Mouse (Mus musculus): ENCODE results near the gene Tnfrsf21. TPM values are rescaled to one million over a fixed set of nuclear protein-coding genes. Genes with fewer than 3 reads are reported as not detected.

The Tnfrsf21 gene
- polyA plus RNA-seq, 1 experiment from 2014 or later, result 15.6 TPM

- no peak for ATAC-seq (ENCODE audit: insufficient number of reproducible peaks, low FRiP score, low TSS enrichment, low read depth)
- no peaks in the 10 kb centered on the region for H3K4me1 ChIP-seq (ENCODE audit: control insufficient read depth, insufficient read depth, low read length)
- no peak overlapping the region for H3K4me3 ChIP-seq (ENCODE audit: low read depth, low read length)
- no peak overlapping the region for H3K27ac ChIP-seq (replicated peaks; ENCODE audit: low read depth, low read length)
- 74% methylated on average over 4 of the region's 4 CpGs for WGBS
- no peaks in the 10 kb centered on the region; the same call in 1 of the 2 replicates for H3K9me3 ChIP-seq (ENCODE audit: control insufficient read depth, low read length)
- no peaks in the 10 kb centered on the region for H3K27me3 ChIP-seq (ENCODE audit: control insufficient read depth, insufficient read depth, low read length)
- H3K4me2 ChIP-seq (ENCODE audit: low read depth, severe bottlenecking), result no peak overlapping the region
- DNase-seq (ENCODE audit: low spot score), result no peak
- no peak overlapping the region for H3K9ac ChIP-seq (ENCODE audit: low read length)
- no peaks in the 10 kb centered on the region for H3K36me3 ChIP-seq (ENCODE audit: control insufficient read depth, insufficient read depth, low read length)
Observed at GRCm38 (mm10) chr17:43097101-43097688, 80.8 kb downstream of the Tnfrsf21 start.

- 74% methylated on average over 3 of the region's 3 CpGs for WGBS
- no peak overlapping the region for H3K4me3 ChIP-seq (ENCODE audit: low read depth, low read length)
- H3K4me2 ChIP-seq (ENCODE audit: low read depth, severe bottlenecking), result no peak overlapping the region
- ATAC-seq (ENCODE audit: insufficient number of reproducible peaks, low FRiP score, low TSS enrichment, low read depth) (no peak), DNase-seq (ENCODE audit: low spot score) (no peak)
- H3K9me3 ChIP-seq (ENCODE audit: control insufficient read depth, low read length), result no peaks in the 10 kb centered on the region
- H3K27ac ChIP-seq (replicated peaks; ENCODE audit: low read depth, low read length), result no peak overlapping the region
- no peak overlapping the region for H3K9ac ChIP-seq (ENCODE audit: low read length)
- no peaks in the 10 kb centered on the region for H3K4me1 ChIP-seq (ENCODE audit: control insufficient read depth, insufficient read depth, low read length)
- H3K36me3 ChIP-seq (ENCODE audit: control insufficient read depth, insufficient read depth, low read length), result no peaks in the 10 kb centered on the region
- no peaks in the 10 kb centered on the region for H3K27me3 ChIP-seq (ENCODE audit: control insufficient read depth, insufficient read depth, low read length)
Observed at GRCm38 (mm10) chr17:43106108-43106507, 89.8 kb downstream of the Tnfrsf21 start.

- Histone ChIP-seq H3K27me3 (ENCODE audit: control insufficient read depth, insufficient read depth, low read length) (no peaks in the 10 kb centered on the region), H3K4me2 (ENCODE audit: low read depth, severe bottlenecking) (no peak overlapping the region), H3K9ac (ENCODE audit: low read length) (no peak overlapping the region), H3K27ac (replicated peaks; ENCODE audit: low read depth, low read length) (no peak overlapping the region), H3K4me1 (ENCODE audit: control insufficient read depth, insufficient read depth, low read length) (no peaks in the 10 kb centered on the region), H3K4me3 (ENCODE audit: low read depth, low read length) (no peak overlapping the region), H3K9me3 (ENCODE audit: control insufficient read depth, low read length) (no peaks in the 10 kb centered on the region), H3K36me3 (ENCODE audit: control insufficient read depth, insufficient read depth, low read length) (no peaks in the 10 kb centered on the region)
- DNase-seq (ENCODE audit: low spot score), result no peak
- WGBS, result 89% methylated on average over 5 of the region's 5 CpGs
- ATAC-seq (ENCODE audit: insufficient number of reproducible peaks, low FRiP score, low TSS enrichment, low read depth), result no peak
Observed at GRCm38 (mm10) chr17:43107338-43107737, 91.0 kb downstream of the Tnfrsf21 start.

- Histone ChIP-seq H3K9ac (ENCODE audit: low read length) (no peak overlapping the region), H3K27ac (replicated peaks; ENCODE audit: low read depth, low read length) (no peak overlapping the region), H3K36me3 (ENCODE audit: control insufficient read depth, insufficient read depth, low read length) (no peaks in the 10 kb centered on the region), H3K4me3 (ENCODE audit: low read depth, low read length) (no peak overlapping the region), H3K27me3 (ENCODE audit: control insufficient read depth, insufficient read depth, low read length) (no peaks in the 10 kb centered on the region), H3K4me1 (ENCODE audit: control insufficient read depth, insufficient read depth, low read length) (no peaks in the 10 kb centered on the region), H3K9me3 (ENCODE audit: control insufficient read depth, low read length) (no peaks in the 10 kb centered on the region), H3K4me2 (ENCODE audit: low read depth, severe bottlenecking) (no peak overlapping the region)
- DNase-seq (ENCODE audit: low spot score), result no peak
- WGBS, result 81% methylated on average over 4 of the region's 4 CpGs
- no peak for ATAC-seq (ENCODE audit: insufficient number of reproducible peaks, low FRiP score, low TSS enrichment, low read depth)
Observed at GRCm38 (mm10) chr17:43109501-43109900, 93.1 kb downstream of the Tnfrsf21 start.

GRCm38 (mm10) chr17:43110168-43110885 lies 94.0 kb downstream of the Tnfrsf21 start:
- DNase-seq (ENCODE audit: low spot score), result no peak
- WGBS, result 74% methylated on average over 9 of the region's 9 CpGs

GRCm38 (mm10) chr17:43113391-43113984 lies 97.1 kb downstream of the Tnfrsf21 start:
- no peak for DNase-seq (ENCODE audit: low spot score)
- no peaks in the 10 kb centered on the region for H3K9me3 ChIP-seq (ENCODE audit: control insufficient read depth, low read length)
- 81% methylated on average over 9 of the region's 9 CpGs for WGBS
- no peaks in the 10 kb centered on the region for H3K27me3 ChIP-seq (ENCODE audit: control insufficient read depth, insufficient read depth, low read length)
- H3K9ac ChIP-seq (ENCODE audit: low read length), result no peak overlapping the region
- no peaks in the 10 kb centered on the region for H3K36me3 ChIP-seq (ENCODE audit: control insufficient read depth, insufficient read depth, low read length)
- no peak for ATAC-seq (ENCODE audit: insufficient number of reproducible peaks, low FRiP score, low TSS enrichment, low read depth)
- no peak overlapping the region for H3K4me3 ChIP-seq (ENCODE audit: low read depth, low read length)
- H3K4me1 ChIP-seq (ENCODE audit: control insufficient read depth, insufficient read depth, low read length), result no peaks in the 10 kb centered on the region
- no peak overlapping the region for H3K4me2 ChIP-seq (ENCODE audit: low read depth, severe bottlenecking)
- no peak overlapping the region for H3K27ac ChIP-seq (replicated peaks; ENCODE audit: low read depth, low read length)

More at GRCm38 (mm10) chr17:43110168-43110885, 94.0 kb downstream of the Tnfrsf21 start:
- ATAC-seq (ENCODE audit: insufficient number of reproducible peaks, low FRiP score, low TSS enrichment, low read depth), result no peak
- no peak overlapping the region for H3K4me2 ChIP-seq (ENCODE audit: low read depth, severe bottlenecking)
- H3K36me3 ChIP-seq (ENCODE audit: control insufficient read depth, insufficient read depth, low read length), result no peaks in the 10 kb centered on the region
- no peak overlapping the region for H3K4me3 ChIP-seq (ENCODE audit: low read depth, low read length)
- H3K9me3 ChIP-seq (ENCODE audit: control insufficient read depth, low read length), result no peaks in the 10 kb centered on the region
- no peak overlapping the region for H3K27ac ChIP-seq (replicated peaks; ENCODE audit: low read depth, low read length)
- no peak overlapping the region for H3K9ac ChIP-seq (ENCODE audit: low read length)
- no peaks in the 10 kb centered on the region for H3K27me3 ChIP-seq (ENCODE audit: control insufficient read depth, insufficient read depth, low read length)
- no peaks in the 10 kb centered on the region for H3K4me1 ChIP-seq (ENCODE audit: control insufficient read depth, insufficient read depth, low read length)

- DNase-seq (ENCODE audit: low spot score), result no peak
- Histone ChIP-seq H3K27ac (replicated peaks; ENCODE audit: low read depth, low read length) (no peak overlapping the region), H3K4me1 (ENCODE audit: control insufficient read depth, insufficient read depth, low read length) (no peaks in the 10 kb centered on the region), H3K4me2 (ENCODE audit: low read depth, severe bottlenecking) (no peak overlapping the region), H3K4me3 (ENCODE audit: low read depth, low read length) (no peak overlapping the region), H3K27me3 (ENCODE audit: control insufficient read depth, insufficient read depth, low read length) (no peaks in the 10 kb centered on the region), H3K36me3 (ENCODE audit: control insufficient read depth, insufficient read depth, low read length) (no peaks in the 10 kb centered on the region), H3K9ac (ENCODE audit: low read length) (no peak overlapping the region), H3K9me3 (ENCODE audit: control insufficient read depth, low read length) (no peaks in the 10 kb centered on the region)
- 73% methylated on average over 8 of the region's 8 CpGs for WGBS
- ATAC-seq (ENCODE audit: insufficient number of reproducible peaks, low FRiP score, low TSS enrichment, low read depth), result no peak
Observed at GRCm38 (mm10) chr17:43114086-43114581, 97.8 kb downstream of the Tnfrsf21 start.

GRCm38 (mm10) chr17:43114926-43115325 lies 98.6 kb downstream of the Tnfrsf21 start:
- Histone ChIP-seq H3K4me3 (ENCODE audit: low read depth, low read length) (no peak overlapping the region), H3K36me3 (ENCODE audit: control insufficient read depth, insufficient read depth, low read length) (no peaks in the 10 kb centered on the region), H3K9ac (ENCODE audit: low read length) (no peak overlapping the region), H3K4me2 (ENCODE audit: low read depth, severe bottlenecking) (no peak overlapping the region), H3K27me3 (ENCODE audit: control insufficient read depth, insufficient read depth, low read length) (no peaks in the 10 kb centered on the region), H3K4me1 (ENCODE audit: control insufficient read depth, insufficient read depth, low read length) (no peaks in the 10 kb centered on the region), H3K9me3 (ENCODE audit: control insufficient read depth, low read length) (no peaks in the 10 kb centered on the region), H3K27ac (replicated peaks; ENCODE audit: low read depth, low read length) (no peak overlapping the region)
- WGBS, result 91% methylated on average over 6 of the region's 6 CpGs
- ATAC-seq (ENCODE audit: insufficient number of reproducible peaks, low FRiP score, low TSS enrichment, low read depth) (no peak), DNase-seq (ENCODE audit: low spot score) (no peak)
